Mouse (Mus musculus): ENCODE results near the gene Fam210b. TPM values are rescaled to one million over a fixed set of nuclear protein-coding genes. Genes with fewer than 3 reads are reported as not detected.

Fam210b gene
- polyA plus RNA-seq, 1 experiment, result 15.4 TPM

DNA sequence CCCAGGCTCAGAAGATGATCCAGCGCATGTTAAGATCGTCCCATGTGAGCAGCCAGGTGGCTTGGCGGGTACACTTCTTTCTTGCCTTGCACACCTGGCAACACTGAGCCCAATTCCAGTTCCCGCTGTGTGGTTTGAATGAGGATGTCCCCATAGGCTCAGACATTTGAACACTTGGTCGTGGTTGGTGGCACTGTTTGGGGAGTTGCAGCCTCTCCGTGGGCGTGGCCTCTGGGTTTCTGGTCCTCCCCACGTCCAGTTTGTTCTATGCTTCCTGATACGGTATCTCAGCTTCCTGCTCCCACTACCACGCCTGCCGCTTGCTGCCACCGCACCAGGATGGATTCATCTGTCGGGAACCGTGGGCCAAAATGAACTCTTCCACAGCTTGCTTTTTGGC, 4.4 kb downstream of the Fam210b start:
- no peak for DNase-seq (ENCODE audit: low read depth)

- DNase-seq (ENCODE audit: low read depth), result no peak
Observed at GRCm38 (mm10) chr2:172350773-172351172, 5.4 kb downstream of the Fam210b start.

DNA sequence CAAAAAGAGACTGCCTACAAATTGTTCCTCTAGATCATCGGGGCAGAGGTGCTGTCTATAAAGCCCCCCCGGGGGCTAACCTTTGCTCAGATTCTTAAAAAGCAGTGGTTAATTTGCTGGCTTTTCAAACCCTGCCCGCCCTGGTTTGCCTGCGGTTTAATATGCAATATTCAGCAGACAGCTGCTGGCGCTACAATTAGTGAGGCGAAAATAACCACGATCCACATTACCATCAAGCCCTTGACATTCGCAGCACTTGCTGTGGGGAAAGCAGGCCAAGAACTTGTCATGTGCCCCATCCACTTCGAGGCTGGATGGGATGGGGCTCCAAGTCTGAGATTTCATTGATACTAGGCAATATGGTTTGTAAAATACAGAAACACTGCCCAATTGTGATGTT, 7.9 kb downstream of the Fam210b start:
- no peak for DNase-seq (ENCODE audit: low read depth)

GRCm38 (mm10) chr2:172354761-172355160, 9.4 kb downstream of the Fam210b start:
- no peak for DNase-seq (ENCODE audit: low read depth)

DNA sequence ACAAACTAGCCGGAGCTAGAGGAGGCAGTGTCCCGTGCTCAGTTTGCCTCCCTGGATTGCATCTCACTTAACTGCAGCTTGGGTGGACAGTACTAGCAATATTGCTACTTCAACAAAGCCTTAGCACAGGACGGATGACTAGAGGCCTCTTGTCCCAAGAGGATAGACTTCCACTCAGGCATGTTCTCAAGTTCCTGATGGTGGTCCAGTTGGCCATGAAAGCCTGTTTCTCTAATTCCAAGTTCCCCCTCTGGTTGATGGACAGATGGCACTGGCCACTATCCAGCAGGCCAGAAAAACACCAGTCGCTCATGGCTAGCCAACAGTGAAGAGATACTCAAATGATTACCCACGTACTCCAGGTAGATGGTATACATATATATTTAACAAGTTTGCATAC, 10.5 kb downstream of the Fam210b start:
- DNase-seq (ENCODE audit: low read depth), result no peak

- DNase-seq (ENCODE audit: low read depth), result no peak
Observed at GRCm38 (mm10) chr2:172363176-172363575, 17.8 kb downstream of the Fam210b start.

DNA sequence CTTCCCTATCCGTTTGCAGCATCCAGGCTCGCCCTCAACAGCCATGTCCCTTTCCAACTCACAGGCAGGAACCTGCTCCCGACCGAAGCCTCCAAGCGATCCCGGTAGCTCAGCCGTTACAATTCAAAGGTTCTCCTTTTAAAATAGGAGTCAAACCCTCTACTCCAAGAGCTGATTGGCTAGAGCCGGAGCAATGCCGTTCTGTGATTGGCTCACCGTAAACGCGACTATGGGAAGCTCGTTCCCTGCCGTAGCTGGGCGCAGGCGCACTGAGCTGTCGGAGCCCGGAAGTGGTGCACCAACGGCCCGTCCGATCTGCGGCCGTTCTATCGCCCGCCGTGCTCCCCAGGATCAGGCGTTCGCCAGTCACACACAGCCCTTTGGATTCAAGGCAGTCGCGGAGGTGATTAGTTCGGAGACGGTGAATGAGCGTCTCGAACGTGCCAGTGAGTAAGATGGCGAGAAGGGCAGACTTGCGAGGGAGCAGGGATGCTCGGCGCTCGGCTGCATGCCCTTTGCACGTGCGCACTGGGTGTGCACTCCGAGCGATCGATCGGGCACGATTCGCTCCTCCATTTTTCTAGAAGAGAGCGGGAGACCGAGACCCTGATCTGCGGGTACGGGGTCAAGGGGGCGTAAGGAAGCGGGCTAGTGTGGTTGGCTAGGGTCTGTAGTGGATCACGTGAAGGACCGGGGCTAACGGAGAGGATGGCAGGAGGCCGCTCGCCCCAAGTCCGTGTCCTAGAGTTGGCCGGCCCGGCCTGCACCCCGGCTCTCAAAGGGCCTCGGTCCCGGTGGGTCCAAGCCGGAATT, 25.3 kb downstream of the Fam210b start, which contains the start of the genes Aurka and Cstf1:
Aurka (minus strand) TSS at position 125 of the 813 bp plus-strand sequence.
Cstf1 (plus strand) TSS at position 271 of the 813 bp plus-strand sequence.
- DNase-seq (ENCODE audit: low read depth), result peak; percentile 79

GRCm38 (mm10) chr2:172371258-172371657, 25.9 kb downstream of the Fam210b start:
- no peak for DNase-seq (ENCODE audit: low read depth)

DNA sequence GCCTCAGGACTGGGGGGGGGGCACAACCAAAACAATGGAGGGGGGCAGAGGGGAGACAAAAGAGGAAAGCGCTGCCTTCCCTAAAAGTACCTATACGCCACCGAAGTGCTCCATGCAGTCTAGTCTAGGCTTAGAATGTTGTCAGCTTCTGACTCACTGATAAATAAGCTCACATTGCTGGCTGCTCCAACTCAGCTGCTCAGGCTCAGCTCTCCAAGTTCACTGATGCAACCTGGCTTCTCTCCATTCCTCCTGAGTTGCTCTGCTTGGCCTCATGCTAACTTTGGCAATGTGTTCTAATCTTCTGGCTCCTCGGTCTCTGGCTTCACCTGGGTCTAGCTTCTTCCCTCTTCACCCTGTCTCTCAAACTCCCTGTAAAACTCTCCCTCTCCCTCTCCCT, 31.2 kb downstream of the Fam210b start:
- peak; percentile 61 for DNase-seq (ENCODE audit: low read depth)

- DNase-seq (ENCODE audit: low read depth), result no peak
Observed at GRCm38 (mm10) chr2:172376999-172377515, 31.7 kb downstream of the Fam210b start.

GRCm38 (mm10) chr2:172378332-172378731, 33.0 kb downstream of the Fam210b start:
- no peak for DNase-seq (ENCODE audit: low read depth)

DNA sequence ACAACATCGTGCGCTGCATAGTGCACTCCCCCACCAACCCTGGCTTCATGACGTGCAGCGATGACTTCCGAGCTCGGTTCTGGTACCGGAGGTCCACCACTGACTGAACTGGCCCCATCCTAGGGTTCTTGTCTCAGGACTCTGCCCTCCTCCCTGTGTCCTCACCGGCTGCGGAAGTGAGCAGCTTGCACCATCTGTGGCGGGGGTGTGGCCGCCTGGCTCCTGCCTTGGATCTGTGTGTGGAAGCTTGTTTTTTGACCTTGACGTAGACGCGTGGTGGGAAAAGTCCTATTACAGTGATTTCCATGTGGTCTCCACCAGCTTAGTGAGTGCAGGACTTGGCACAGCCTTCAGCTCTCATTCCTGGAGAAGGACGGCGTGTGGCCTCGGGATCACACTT, 35.1 kb downstream of the Fam210b start:
- DNase-seq (ENCODE audit: low read depth), result no peak

DNA sequence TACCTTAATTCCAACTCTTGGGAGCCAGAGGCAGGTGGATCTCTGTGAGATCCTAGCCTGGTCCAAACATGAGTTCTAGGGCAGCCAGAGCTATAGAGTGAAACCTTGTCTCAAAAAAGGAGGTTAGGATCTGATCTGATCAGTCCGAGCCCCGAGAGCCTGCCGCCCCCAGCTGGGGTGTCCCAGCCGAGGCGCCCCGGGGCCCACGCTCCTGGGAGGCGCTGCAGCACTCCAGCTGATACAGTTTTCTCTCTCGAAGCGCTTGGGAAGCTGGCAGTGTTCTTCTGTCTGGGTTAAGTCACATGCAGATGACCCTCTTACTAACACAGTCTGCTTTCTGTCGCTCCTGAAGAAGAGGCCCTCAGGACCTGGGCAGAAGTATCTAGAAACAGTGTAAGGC, 36.0 kb downstream of the Fam210b start:
- DNase-seq (ENCODE audit: low read depth), result no peak

DNA sequence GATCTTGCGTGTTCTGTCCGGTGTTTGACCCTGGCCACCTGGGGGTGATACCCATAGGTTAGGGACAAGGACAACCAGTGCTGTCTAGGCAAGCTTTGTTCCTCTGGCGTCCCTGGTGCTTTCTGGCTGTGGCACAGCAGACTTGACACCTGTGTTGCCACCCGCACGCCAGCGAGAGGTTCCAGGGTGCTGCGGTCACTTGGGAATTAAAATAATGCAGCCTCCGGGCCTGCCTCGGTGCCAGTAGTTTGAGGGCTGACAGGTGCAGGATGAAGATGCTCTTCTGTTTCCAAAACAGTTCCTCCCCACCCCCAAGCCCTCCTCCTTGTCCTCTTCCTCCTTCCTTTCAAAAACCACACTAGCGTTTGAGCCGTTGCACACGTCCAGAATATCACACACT, 36.5 kb downstream of the Fam210b start:
- no peak for DNase-seq (ENCODE audit: low read depth)

DNA sequence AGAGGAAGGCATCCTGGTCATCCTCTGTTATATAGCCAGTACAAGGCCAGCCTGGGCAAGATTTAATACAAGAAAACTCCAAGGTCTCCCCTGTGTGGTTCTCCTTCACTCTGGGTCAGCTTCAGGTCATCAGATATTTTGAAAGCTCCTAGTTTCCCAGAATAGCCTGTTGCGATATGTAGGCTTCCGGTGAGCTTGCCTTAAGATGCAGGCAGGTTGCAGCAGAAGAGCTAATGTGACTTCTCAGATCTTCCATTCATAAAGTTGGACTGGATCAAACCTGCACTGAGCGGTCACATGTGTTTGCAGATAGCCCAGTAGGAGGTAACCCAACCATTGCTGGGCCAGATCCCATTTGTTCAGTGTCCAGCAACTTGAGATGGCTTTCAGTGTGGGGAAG, 39.4 kb downstream of the Fam210b start:
- no peak for DNase-seq (ENCODE audit: low read depth)

DNA sequence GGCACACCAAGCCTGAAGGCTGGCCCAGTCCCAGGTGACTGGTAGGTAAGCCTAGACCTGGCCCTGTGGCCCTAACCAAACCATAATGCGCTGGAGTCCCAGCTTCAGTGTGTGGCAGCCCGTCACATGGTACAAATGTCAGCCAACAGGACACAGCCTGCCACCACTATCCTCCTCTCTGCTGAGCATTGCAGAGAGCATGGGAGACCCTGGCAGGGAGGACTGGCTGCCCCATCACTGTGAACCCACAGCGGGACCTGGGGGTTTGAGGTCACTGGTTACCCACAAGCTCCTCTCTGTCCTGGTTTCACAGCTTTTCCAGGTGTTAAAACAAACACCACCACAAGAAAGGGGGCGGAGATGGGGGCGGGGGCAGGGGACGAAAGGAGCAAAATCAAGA, 45.0 kb downstream of the Fam210b start:
- DNase-seq (ENCODE audit: low read depth), result no peak

DNA sequence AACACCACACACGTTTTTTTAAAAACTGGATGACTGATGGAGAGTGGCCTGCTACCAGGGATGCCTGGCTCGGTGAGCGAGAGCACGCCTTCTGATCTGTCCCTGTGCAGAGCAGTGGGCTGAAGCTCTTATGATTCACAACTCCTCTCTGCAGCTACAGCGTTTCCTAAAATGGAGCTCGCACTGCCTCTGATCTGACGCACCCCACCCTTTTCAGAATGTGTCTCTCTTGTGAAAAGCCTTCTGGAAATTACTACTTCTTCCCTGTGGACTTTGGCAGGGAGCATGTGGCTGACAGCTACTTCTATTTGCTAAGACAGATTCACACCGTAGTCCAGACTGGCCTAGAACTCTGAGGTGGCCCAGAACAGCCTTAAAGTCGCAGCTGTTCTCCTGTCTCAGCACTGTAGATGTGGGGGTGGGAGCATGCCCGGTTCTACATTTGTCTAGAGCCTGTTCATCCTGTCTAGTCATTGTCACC, 46.7 kb downstream of the Fam210b start:
- DNase-seq (ENCODE audit: low read depth), result no peak

GRCm38 (mm10) chr2:172393391-172394051, 48.2 kb downstream of the Fam210b start, which contains the start of gene Cass4:
TSS of gene Cass4 (plus strand) at chr2:172393794.
- no peak for DNase-seq (ENCODE audit: low read depth)

DNA sequence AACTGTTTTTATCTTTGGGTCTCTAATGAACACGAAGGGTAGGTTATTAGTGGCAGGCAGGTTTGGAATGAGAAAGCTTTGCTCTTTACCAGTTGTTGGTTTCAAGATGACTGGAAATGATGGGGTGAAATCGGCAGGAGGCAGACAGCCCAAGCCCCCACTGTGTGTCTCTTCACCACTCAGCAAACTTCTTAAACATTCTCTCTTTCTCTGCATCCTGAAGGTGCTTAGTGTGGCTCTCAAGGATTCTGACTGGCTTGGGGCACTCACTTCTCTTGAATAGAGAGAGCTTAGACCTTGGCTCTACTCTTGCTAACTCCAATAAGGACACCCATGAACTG, 48.7 kb downstream of the Fam210b start:
- no peak for DNase-seq (ENCODE audit: low read depth)

DNA sequence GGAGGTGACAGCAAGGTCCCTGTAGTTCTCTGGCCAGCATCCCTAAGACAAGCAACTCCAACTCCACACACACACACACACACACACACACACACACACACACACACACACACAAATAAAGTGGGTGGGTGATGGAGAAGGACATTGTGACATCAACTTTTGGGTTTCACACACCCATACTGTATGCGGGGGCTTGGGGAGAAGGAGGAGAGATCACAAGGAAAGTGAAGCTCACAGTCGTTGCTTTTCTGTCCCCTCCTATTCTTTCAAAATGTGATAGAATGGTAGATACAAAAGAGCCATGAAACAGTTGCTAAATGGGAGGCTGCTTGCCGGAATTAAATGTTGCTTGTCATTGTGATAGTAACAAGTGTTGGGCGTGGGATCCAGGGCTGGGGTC, 49.3 kb downstream of the Fam210b start:
- no peak for DNase-seq (ENCODE audit: low read depth)

DNA sequence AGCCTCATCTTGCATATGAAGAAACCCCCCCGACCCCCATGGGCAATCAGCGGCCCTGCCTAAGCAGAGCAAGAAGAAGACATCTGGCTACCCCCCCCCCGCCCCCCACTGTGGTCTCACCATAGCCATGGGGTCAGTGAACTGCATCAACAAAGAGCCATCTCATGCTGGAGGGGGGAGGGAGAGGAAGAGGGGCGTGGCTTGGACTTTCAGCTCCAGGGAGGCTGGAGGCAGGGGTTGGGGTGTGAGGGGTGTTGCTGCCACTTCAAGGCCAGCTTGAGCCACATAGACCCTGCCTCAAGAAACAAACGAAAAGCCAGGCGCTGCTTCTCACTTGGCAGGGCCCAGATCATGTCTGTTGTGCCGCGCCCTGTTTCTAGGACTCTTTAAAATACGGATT, 50.6 kb downstream of the Fam210b start:
- no peak for DNase-seq (ENCODE audit: low read depth)

- no peak for DNase-seq (ENCODE audit: low read depth)
Observed at GRCm38 (mm10) chr2:172399901-172400300, 54.5 kb downstream of the Fam210b start.

All from gonadal fat pad, adult 2 months (tissue).